Mouse (Mus musculus) MEL (cell line): ENCODE measurements at regions not wholly inside any gene's neighbourhood (a gene's known extent, or its start where the extent isn't known, plus 50 kb on each side); places are given as distances from the start of the nearest gene placed in this dataset.

Source experiments
- MAX ChIP-seq: IDR thresholded peaks from 2 replicates; pipeline ENCODE4 v1.6.1; 2011; ENCODE audit warnings: low read length, improper control_type of control experiment
- MEF2A ChIP-seq: IDR thresholded peaks from 2 replicates; pipeline ENCODE4 v1.6.1; 2014; ENCODE audit warnings: low read depth, mild to moderate bottlenecking, inconsistent platforms, low read length, improper control_type of control experiment; ENCODE audit not compliant: poor library complexity, insufficient replicate concordance, severe bottlenecking; ENCODE audit errors: extremely low read depth
- POLR2AphosphoS2 ChIP-seq: IDR thresholded peaks from 2 replicates; pipeline ENCODE4 v1.6.1; 2011; ENCODE audit warnings: low read length, improper control_type of control experiment
- USF1 ChIP-seq: IDR thresholded peaks from 2 replicates; pipeline ENCODE4 v1.6.1; 2014; ENCODE audit warnings: low read depth, mild to moderate bottlenecking, inconsistent platforms, low read length, improper control_type of control experiment, moderate library complexity
- ZKSCAN1 ChIP-seq: IDR thresholded peaks from 2 replicates; pipeline ENCODE4 v1.6.1; 2012; ENCODE audit warnings: low read depth, mild to moderate bottlenecking, inconsistent platforms, low read length, improper control_type of control experiment, moderate library complexity

DNA sequence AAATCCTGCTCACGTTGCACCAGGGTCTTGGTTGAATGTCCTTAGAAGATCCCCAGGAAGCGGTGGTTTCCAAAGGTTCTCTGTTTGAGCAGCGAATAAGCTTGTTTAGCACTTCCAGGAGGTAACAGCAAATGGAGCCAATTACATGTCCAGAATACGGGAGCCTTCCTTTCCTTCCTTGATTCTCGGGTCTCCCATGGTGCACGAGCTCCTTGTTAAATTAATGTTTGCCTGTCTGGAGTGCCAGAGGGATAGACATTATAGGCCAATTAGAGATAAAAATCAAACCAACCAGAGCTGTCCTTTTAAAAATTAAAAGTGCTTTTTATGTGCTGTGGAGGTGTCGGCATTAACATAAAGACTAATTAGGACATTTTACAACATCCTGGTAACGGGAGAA lies 437.0 kb downstream of the Slc4a3 start:
- no peak for TF ChIP-seq USF1
- TF ChIP-seq ZKSCAN1: no peak
- TF ChIP-seq POLR2AphosphoS2: no peak
- TF ChIP-seq MEF2A: no peak
- no peak for TF ChIP-seq MAX
